Mouse (Mus musculus) thymus, postnatal 25 days (tissue): ENCODE results near the gene Chrna9.

ENCODE experiments used
- DNase-seq: peaks from one replicate; pipeline ENCODE4 v3.0.0; 2022

Chrna9 gene

DNA sequence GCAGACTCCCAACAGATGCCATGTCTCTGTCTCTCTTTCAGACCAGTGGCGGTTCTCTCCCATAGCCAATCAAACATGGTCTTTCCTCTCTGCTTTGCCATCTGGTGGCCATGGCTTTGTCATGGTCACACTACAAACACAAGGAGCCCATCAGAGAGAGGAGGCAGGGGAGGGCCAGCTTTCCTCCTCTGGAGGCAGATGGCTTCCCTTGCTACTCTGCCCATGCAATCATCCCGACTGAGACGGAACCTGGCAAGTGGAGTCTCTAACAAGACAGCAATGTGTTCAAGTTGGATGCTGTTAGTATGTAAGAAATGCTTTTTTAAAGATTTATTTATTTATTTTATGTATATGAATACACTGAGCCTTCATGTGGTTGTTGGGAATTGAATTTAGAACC lies 14.8 kb upstream of the Chrna9 start:
- no peak for DNase-seq

DNA sequence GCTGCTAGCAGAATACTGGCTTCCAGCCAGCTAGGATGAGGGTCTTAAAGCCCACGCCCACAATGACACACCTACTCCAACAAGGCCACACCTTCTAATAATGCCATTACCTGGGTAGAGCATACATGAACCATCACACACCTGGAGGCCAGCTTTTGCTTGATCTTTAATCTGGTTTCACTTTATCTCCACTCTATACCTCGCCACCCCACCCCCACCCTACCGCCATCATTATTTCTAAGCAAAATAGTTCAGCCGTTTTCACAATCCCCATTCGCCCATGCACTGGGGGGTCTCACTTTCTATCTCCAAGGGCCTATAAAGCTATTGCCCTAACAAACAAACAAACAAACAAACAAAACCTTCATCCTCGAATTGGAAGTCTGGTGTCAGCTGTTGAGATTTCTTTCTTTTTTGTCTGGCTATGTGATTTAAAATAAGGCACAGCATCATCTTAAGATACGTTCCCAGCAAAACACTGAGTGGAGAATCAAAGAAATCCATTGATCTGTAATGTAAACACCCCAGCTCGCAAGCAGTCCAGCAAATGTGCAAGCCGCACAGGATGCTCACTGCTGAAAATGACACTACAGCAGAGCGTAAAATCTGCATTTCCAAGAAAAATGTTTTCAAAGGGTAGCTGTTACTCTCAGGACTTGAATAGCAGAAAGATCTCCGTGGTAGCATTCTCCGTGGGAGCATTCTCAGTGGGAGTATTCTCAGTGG lies 13.9 kb upstream of the Chrna9 start:
- no peak for DNase-seq

DNA sequence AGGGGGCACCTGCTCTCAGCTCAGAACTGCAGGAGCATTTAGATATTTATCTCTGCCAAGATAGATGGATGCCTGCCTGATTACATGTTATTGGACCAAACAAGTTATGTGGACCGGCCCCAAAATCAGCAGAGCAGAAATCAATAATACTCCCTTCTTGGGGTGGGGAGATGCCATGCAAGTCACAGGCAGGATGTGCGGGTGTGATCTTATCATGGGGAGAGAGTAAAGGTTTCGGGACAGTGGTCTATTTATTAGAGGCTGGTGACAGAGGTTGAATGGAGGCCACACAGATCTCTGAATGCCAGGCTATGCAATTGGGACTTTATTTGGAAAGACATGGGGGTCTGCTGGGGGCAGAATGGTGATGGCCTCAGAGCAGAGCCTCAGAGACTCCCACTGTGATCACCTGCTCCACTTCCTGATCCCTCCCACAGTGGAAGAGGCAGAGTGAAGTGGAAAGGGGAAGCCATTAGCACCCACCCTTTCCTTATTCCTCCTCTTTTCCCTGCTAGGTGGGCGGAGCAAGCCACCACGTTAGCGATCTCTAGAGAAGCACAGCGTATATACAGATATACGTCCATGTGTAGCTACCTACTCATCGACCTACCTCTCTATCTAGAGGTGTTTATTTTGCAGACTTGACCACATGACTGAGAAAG lies 13.1 kb upstream of the Chrna9 start:
- no peak for DNase-seq

DNA sequence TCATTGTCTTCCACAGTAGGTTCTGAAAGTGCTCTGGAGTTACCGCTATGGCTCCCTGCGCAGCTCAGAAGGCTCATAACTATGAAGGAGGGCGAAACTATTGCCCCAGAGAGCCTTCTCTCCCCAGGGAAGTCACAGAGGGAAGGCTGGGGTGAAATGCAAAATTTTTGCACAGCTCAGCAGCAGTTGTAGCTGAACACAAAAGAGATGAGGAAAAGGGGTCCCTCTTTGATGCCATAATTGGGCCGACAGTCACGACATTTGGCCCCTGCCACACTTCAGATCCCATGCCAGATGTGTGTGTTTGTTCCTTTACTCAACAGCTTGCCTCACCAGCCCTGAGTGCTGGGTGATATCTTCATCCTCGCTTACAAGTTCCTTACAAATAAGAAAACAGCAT lies 8.1 kb upstream of the Chrna9 start:
- DNase-seq: peak; percentile 75

DNA sequence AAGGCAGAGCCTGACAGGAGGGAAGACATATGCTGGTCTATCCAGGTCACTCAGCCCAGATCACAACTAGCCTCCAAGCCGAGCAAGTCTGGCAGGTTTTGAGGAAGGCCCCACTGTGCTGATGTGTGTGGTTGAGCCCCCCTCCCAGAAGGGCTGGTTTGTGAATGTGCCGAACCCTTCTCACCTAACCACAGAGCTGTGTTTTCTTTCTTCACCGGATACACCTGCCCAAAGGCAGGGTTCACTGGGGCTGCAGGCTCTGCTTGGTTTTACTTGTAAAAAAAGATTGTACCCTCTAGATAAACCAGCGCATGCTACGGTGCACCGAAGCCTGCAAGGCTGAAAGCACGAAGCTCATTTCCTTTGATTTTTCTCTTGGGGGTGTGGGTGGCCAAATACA lies 5.6 kb upstream of the Chrna9 start:
- DNase-seq: peak; percentile 89

DNA sequence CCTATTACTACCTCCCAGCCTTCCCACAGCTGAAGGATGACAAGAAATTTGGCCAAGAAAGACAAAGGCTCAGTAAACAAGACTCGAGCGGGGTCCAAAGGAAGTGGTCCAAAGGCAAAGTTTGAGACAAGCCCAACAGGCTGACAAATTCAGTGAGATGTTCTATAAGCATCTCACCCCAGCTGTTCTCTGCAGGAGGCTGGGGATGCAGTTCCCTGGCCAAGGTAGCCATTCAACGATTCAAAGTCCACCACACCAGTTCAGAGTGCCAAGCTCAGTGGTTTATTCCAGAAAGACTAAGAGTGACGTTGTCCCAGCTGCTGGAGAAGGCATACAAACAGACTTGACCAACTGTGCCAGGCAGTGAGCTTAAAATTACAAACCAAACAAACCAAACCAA lies 4.5 kb upstream of the Chrna9 start:
- peak; percentile 59 for DNase-seq

DNA sequence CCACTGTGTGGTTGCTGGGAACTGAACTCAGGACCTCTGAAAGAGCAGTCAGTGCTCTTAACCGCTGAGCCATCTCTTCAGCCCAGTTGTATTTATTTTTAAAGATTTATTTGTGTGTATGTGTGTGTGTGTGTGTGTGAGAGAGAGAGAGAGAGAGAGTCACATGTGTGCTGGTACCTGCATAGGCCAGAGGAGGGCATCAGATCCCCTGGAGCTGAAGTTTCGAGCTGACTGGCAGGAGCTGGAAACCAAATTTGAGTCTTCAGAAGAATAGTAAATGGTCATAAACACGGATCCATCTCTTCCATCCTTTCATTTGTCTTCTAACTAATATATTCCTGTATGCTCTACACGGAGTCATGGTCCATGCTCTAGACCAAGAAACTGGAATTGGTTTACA lies 1.5 kb upstream of the Chrna9 start:
- DNase-seq: peak; percentile 53

DNA sequence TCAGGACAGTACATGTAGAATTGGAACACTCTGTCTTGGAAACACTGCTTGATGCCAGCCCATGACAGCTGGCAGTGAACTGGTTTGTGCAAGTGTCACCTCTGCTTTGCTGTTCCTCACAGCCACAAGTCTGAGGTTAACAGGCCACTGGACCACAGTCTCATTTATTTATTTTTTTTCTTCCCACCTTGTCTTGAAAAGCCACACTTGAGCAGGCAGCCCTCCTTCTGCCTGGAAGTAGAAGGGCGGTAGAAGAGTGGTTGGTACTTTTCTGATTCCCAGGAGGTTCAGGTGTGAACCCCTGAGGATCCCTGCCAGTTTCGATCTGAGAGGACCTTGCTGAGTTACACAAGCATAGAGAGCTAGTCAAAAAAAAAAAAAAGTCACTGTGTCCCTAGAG lies 957 bp upstream of the Chrna9 start:
- DNase-seq: no peak

DNA sequence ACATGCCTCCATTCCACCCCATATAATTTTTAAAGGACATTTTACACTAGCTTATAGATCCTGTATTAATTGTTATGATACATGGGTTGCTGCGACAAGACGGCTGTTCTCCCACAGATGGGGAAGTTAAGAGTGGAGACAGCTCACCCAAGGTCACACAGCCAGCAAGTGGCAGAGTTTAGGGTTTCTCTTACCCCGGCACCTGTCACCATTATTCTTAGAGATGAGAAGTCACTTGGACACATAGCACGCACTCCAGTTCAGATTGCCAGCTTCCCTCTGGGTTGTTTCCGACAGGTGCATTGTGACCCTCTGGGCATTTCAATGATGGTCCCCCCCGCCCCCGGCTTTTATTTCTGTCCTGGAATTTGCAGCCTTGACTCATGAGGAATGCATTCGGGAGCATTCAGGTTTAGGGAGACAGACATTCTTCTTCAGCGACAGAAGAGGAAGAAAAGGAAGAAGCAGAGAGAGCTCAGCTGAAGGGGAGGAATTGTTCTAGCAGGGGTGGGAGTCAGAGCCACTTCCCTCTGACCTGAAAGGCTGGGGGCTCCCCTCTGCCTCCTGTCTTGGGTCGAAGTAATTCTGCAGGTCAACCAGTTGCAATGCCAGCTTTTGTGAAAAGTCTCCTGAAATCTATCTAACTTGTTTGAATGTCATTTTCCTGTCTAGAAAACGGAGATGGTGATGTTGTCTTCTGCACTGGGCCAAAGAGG lies 2.4 kb downstream of the Chrna9 start:
- peak; percentile 61 for DNase-seq

DNA sequence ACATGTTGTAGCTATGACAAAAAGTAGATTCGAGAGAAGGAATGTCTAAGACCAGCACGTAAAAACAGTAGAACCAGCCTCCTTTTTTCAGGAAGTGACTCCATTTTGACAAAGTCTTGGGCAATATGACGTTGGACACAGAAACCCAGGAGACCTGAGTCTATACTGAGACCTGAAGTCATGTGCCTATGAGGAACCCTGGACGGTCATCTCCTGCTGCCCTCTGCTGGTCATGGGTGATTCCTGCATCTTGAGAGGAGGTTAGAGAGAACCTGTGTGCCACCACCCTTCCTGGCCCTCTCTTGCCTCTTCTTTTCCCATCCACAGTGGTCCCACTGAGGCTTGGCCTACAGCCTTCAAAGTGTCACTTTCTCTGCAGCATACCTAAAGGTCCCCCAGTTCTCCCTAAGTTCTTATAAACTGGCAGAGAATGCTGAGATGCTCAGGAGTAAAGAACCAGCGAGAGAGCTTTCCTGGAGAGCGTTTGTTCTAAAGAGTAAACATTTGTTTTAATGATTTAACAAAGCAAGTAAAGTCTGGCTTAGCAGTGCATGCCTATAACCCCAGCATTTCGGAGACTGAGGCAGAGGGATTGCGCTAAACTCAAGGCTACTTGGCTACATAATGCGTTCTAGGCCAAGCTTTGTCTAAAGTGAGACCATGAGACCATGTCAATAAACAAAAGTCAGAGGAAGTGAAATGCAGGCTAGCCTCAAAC lies 3.4 kb downstream of the Chrna9 start:
- DNase-seq: peak; percentile 94

DNA sequence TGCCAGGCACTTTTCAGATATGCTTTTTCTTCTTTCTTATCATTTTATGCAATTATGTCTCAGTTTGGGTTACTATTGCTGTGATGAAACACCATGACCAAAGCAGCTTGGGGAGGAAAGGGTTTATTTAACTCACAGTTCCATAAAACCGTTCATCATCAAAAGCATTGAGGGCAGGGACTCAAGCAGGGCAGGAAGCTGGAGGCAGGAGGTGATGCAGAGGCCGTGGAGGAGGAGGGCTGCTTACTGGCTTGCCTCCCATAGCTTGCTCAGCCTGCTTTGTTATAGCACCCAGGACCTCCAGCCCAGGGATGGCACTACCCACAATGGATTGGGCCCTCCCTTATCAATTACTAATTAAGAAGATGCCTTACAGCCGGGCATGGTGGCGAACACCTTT lies 6.4 kb downstream of the Chrna9 start:
- no peak for DNase-seq

DNA sequence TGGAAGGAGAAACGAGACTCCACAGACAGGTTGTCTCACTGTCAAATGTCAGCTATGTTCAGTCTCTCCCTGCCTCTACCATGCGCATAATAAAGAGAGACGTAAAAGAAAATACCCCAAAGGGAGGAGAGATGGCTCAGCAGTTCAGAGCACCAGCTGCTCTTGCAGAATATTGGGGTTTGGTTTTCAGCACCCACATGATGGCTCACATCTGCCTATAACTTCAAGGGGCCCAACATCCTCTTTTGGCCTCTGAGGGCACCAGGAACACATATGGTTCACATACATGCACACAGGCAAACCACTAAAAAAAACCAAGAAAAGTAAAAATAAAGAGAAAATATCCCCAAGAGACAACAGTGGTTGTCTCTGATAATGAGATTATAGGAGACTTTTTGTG lies 15.1 kb downstream of the Chrna9 start:
- no peak for DNase-seq

DNA sequence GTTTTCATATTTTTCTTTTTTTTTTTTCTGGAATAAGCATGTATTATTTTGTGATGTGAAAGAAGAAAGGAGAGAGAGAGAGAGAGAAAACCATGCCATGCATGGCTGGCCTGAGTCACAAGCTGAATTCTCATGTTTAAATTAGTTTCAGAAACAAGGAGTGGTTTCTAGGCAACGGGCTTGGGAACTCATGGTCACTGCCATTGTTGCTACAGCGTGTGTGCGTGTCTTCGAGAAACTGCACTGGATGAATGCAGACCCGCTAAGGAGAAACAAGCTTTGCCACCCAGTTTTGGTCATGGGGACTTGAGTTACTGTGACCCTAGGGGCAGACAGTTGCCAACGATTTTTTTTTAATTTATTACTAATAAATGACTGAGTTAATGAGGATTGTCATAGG lies 15.5 kb downstream of the Chrna9 start:
- DNase-seq: no peak

DNA sequence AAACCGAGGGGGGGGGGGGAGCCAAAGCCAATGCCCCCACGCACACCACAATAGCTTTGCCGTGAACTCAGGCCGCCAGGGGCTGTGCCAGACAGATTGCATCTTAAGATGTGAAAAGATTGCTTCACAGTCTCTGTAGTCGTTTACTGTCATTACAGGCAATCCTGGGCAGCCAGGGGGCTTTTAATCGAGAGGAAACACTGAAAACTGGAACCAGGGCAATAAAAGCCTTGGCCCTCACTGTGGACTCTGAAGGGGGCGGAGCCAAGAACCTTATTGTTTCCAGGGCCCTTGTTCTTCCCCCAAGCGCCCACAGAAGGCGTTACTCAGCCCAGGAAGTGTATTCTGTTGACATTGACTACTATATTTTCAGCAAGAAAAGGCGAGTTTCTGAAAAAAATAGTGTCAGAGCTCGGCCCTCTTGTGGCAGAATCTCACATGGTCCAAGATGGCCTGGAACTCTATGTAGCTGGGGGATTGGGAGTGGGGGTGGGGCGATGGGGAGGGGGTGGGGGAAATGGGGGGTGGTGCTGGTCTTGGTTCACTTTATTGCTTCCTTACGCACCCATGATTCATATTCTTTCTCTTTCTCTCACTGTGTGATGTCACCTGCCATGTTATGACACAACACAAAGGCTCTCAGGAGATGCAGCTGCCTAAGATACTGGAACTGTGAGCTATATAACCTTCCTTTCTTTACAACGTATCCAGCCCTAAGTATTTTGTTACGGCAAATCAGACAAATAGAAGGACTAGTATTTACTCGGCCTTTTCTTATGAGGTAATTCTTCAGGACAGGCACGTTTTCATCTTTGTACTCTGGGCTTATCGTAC lies 16.2 kb downstream of the Chrna9 start:
- DNase-seq: peak; percentile 69

DNA sequence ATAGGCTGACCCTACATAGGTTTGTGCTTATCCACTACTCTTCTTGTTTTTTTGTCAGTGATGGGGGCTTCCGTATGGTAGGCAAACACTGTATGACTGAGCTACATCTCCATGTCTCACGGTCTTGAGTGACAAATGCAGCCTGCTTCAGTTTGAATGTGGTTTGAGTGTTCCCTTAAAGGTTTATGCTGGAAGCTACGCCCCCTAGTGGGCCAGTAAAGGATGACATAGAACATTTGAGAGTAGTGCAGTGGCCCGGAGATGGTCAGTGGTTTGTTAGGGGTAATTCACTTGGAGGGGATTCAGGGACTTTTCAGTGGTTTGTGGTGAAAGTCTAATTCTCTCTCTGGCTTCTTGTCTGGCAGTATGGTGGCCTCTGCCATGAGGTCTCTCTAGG lies 16.8 kb downstream of the Chrna9 start:
- DNase-seq: peak; percentile 65

DNA sequence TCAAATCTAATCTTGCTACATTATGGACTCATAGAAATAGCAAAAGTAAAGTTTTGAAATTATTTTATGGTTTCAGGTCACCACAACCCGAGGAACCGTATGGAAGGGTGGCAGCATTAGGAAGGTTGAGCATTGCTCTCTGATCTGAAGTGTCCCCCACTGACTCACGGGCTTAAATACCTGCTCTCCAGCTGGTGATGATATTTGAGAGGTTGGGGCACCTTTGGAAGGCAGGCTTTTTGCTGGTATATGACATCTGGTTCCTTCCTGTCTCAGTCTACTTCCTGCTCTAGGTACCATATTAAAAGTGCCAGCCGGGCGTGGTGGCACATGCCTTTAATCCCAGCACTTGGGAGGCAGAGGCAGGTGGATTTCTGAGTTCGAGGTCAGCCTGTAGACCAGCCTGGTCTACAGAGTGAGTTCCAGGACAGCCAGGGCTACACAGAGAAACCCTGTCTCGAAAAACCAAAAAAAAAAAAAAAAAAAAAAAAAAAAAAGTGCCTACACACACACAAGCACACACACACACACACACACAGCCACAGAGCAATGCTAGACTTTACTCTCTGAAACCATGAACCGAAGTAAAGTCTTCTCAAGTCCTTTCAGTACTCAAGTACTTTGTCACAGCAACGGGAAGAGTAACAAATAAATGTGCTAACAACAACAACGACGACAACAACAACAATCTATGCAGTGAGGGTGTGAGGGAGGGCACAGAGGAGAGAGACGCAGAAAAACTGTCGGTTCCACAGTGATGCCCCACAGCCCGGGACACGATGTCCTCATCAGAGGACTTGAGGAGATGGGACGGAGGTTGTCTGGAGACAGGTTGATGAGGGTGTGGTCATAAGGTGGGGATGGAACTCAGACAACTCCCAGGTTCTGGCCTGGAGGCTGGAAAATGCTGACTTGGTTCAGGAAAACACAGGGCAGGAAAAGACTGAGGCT lies 19.7 kb downstream of the Chrna9 start:
- no peak for DNase-seq

DNA sequence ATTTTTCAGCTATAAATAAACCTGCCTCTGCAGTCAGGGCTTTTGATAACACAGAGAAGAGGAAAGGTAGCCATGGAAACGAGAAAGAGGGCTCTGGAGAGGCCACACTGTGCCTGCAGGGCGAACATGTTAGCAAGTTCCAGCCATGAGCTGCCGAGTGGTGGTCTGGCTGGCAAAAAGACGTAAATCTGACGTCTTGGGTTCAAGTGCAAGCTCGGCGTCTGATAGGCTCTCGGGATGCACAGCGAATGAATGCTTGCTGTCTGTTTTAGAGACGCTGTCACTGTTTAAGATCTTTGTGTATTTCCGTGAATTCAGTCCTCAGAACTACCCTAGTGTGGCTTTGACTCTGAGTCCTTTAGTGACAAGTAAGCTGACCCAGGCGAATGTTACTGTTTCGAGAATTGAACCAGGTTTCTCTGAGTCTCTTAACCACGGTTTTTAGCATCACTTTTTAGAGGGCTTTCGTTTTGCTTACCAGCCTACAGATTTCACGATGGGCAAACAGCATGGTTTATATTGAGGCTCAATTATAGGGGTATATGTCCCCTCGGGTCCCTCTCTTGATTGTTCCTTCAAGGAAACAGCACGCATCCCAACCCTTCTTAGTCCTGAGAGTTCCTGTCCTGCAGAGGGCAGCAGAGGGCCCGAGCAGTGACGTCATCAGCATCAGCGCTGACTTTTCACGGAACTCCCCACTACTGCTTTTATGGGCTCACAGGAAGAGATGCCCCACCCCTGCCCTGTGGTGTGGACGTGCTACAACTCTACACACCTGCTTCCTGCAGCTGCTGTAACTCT lies 20.8 kb downstream of the Chrna9 start:
- DNase-seq: peak; percentile 94

DNA sequence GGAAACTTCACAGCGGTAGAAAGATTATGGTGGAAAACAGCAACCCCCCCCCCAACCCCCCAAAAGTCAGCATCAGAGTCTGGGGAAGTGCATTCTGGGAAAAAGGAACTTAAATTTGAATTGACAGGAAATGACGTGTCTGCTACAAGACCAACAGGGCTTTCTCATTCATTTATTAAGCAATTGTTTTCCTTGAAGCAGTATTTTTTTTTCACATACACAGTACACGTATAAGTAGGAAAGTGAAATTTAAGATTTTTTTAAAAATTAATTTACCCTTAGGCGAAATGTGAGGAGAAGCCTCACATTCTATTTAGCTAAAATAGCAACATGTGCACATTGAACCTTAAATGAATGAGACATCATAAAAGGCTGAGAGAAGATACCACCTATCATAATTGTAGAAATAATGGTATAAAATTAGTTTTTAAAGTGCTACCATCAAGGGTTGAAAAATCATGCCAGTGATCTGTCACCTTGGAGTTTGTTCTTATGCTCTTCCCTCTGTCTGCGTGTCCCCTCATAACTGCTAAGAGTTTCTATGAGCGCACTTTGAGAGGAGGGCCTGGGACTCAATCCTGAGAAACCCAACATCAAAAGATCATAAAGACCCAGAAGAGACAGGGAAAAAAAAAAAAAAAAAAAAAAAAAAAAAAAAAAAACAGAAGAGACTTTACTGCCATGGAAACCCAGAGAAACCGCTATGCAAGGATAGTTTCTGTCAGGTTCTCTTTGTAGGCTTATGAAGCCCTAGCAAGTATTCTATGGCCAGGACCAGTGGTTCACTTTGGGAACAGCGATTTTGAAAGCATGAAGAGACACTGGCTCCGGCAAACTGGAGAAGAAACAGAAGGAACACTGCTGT lies 21.7 kb downstream of the Chrna9 start:
- no peak for DNase-seq

DNA sequence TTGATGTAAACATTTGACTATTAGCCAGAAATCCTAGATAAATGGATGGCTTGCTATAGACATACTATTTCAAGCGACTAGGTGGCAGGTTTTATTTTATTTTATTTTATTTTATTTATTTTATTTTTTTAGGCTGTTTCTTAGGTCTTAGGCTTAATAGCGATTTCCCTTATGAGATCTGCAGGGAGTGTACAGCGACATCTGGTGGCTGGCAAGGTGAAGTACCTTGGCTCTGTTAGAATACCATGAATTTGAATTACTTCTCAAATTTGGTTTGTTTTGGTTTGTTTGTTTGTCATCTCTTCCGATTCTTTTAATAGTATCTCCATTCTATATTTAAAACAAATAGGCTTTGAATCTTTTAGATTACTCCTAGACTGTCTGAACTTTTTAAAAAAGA lies 23.9 kb downstream of the Chrna9 start:
- peak; percentile 58 for DNase-seq
